Mouse (Mus musculus) olfactory bulb, adult 2 months (tissue): Measurements from ENCODE around the gene Kit. TPM values are rescaled to one million over a fixed set of nuclear protein-coding genes. Genes with fewer than 3 reads are reported as not detected.

Experiments used
- H3K27ac ChIP-seq: fragments of 200-500 bp; 2 replicates; pipeline ENCODE4 v1.5.1; 2012; ENCODE audit warnings: low read depth, low read length; ENCODE audit not compliant: insufficient read depth
- H3K4me1 ChIP-seq: fragments of 200-500 bp; 2 replicates; pipeline ENCODE4 v1.6.1; 2012; ENCODE audit warnings: low read length; ENCODE audit not compliant: control insufficient read depth, insufficient read depth
- H3K4me3 ChIP-seq: fragments of 200-500 bp; 2 replicates; pipeline ENCODE4 v1.5.1; 2012; ENCODE audit warnings: mild to moderate bottlenecking, low read depth, low read length, moderate library complexity; ENCODE audit not compliant: insufficient read depth
- CTCF ChIP-seq: fragments of 200-500 bp; IDR thresholded peaks from 2 replicates; pipeline ENCODE4 v1.5.1; 2012; ENCODE audit warnings: low read depth, mild to moderate bottlenecking, low read length, moderate library complexity; ENCODE audit not compliant: insufficient read depth
- POLR2A ChIP-seq: fragments of 200-500 bp; IDR thresholded peaks from 2 replicates; pipeline ENCODE4 v1.6.1; 2012; ENCODE audit warnings: mild to moderate bottlenecking, low read depth, low read length, moderate library complexity; ENCODE audit not compliant: insufficient read depth
- WGBS: fragments of 180-500 bp; shearing (Covaris S2); methylation state at CpG from one replicate; pipeline ENCODE4 v1.1.7; 2018; 5-methylcytosine and 5-hydroxymethylcytosine counted together
- polyA plus RNA-seq: library from polyadenylated mRNA; stranded (reverse); fragments of >200 nt; gene quantifications from 2 replicates; pipeline ENCODE4 v1.2.4, GENCODE M21; 2012; ENCODE audit warnings: low replicate concordance; ENCODE audit not compliant: missing spikeins, insufficient read depth, insufficient read length

The Kit gene
- polyA plus RNA-seq, 1 experiment: not detected

- Histone ChIP-seq H3K4me3 (no peak overlapping the region), H3K27ac (no peak overlapping the region), H3K4me1 (0 out of 2 replicates have a peak, but pooled peaks cover 2% of the 10 kb centered on the region)
- no peak for TF ChIP-seq POLR2A
- TF ChIP-seq CTCF: no peak
- 89% methylated on average over 1 of the region's 1 CpGs for WGBS
Measured at GRCm38 (mm10) chr5:75623520-75623919, 48.8 kb downstream of the Kit start.

- WGBS: 95% methylated on average over 20 of the region's 20 CpGs
- H3K4me3 ChIP-seq: no peak overlapping the region
- TF ChIP-seq POLR2A (no peak), CTCF (no peak)
- H3K4me1 ChIP-seq: 0 out of 2 replicates have a peak, but pooled peaks cover 2% of the 10 kb centered on the region
- H3K27ac ChIP-seq: no peak overlapping the region
Measured at GRCm38 (mm10) chr5:75623993-75624706, 49.4 kb downstream of the Kit start.

GRCm38 (mm10) chr5:75625059-75625458, 50.3 kb downstream of the Kit start:
- Histone ChIP-seq H3K4me3 (no peak overlapping the region), H3K27ac (no peak overlapping the region), H3K4me1 (0 out of 2 replicates have a peak, but pooled peaks cover 2% of the 10 kb centered on the region)
- TF ChIP-seq POLR2A: no peak
- TF ChIP-seq CTCF: no peak

GRCm38 (mm10) chr5:75626284-75626683, 51.6 kb downstream of the Kit start:
- H3K4me1 ChIP-seq: 0 out of 2 replicates have a peak, but pooled peaks cover 2% of the 10 kb centered on the region
- no peak overlapping the region for H3K4me3 ChIP-seq
- TF ChIP-seq POLR2A: no peak
- no peak for TF ChIP-seq CTCF
- 74% methylated on average over 8 of the region's 8 CpGs for WGBS
- no peak overlapping the region for H3K27ac ChIP-seq

GRCm38 (mm10) chr5:75626703-75627102, 52.0 kb downstream of the Kit start:
- Histone ChIP-seq H3K27ac (no peak overlapping the region), H3K4me1 (0 out of 2 replicates have a peak, but pooled peaks cover 2% of the 10 kb centered on the region), H3K4me3 (no peak overlapping the region)
- 68% methylated on average over 6 of the region's 6 CpGs for WGBS
- TF ChIP-seq CTCF (no peak), POLR2A (no peak)

GRCm38 (mm10) chr5:75632257-75632656, 57.5 kb downstream of the Kit start:
- TF ChIP-seq CTCF (no peak), POLR2A (no peak)
- H3K4me3 ChIP-seq: no peak overlapping the region
- 91% methylated on average over 5 of the region's 5 CpGs for WGBS
- H3K27ac ChIP-seq: no peak overlapping the region
- 0 out of 2 replicates have a peak, but pooled peaks cover 2% of the 10 kb centered on the region for H3K4me1 ChIP-seq

- 73% methylated on average over 18 of the region's 18 CpGs for WGBS
- Histone ChIP-seq H3K4me3 (no peak overlapping the region), H3K27ac (no peak overlapping the region), H3K4me1 (0 out of 2 replicates have a peak, but pooled peaks cover 1% of the 10 kb centered on the region)
- TF ChIP-seq POLR2A (no peak), CTCF (no peak)
Measured at GRCm38 (mm10) chr5:75632846-75633640, 58.3 kb downstream of the Kit start.

GRCm38 (mm10) chr5:75635385-75635784, 60.7 kb downstream of the Kit start:
- no peaks in the 10 kb centered on the region for H3K4me1 ChIP-seq
- WGBS: 70% methylated on average over 12 of the region's 12 CpGs
- no peak overlapping the region for H3K27ac ChIP-seq
- no peak overlapping the region for H3K4me3 ChIP-seq
- TF ChIP-seq CTCF (no peak), POLR2A (no peak)

- H3K4me1 ChIP-seq: no peaks in the 10 kb centered on the region
- 78% methylated on average over 11 of the region's 11 CpGs for WGBS
- TF ChIP-seq CTCF: no peak
- TF ChIP-seq POLR2A: no peak
- H3K27ac ChIP-seq: no peak overlapping the region
- no peak overlapping the region for H3K4me3 ChIP-seq
Measured at GRCm38 (mm10) chr5:75640637-75641036, 65.9 kb downstream of the Kit start.
